Mouse (Mus musculus) forebrain, embryonic 14.5 days (tissue): ENCODE measurements around the gene Phf13. TPM values are rescaled to one million over a fixed set of nuclear protein-coding genes. Genes with fewer than 3 reads are reported as not detected.

ENCODE experiments used
- ATAC-seq: fragments of 200-750 bp; cut with Nextera tagmentation; 2 replicates; pipeline ENCODE4 v1.8.0; 2017; ENCODE audit warnings: mild to moderate bottlenecking, moderate library complexity
- DNase-seq: peaks from one replicate; pipeline ENCODE4 v3.0.0-alpha.2; 2015; ENCODE audit warnings: low spot score
- H3K27ac ChIP-seq: fragments of 300-500 bp; sonication (generic); 2 replicates; pipeline ENCODE4 v1.5.1; 2014; ENCODE audit warnings: low read depth, mild to moderate bottlenecking, control low read depth, low read length, moderate library complexity
- H3K27me3 ChIP-seq: fragments of 300-500 bp; sonication (generic); replicated peaks from 2 replicates; pipeline ENCODE4 v1.6.1; 2014; ENCODE audit warnings: low read length, control low read depth, mixed read lengths; ENCODE audit not compliant: control insufficient read depth, insufficient read depth
- H3K36me3 ChIP-seq: fragments of 300-500 bp; sonication (generic); 2 replicates; pipeline ENCODE4 v1.6.1; 2014; ENCODE audit warnings: low read length, control low read depth; ENCODE audit not compliant: control insufficient read depth, insufficient read depth
- H3K4me1 ChIP-seq: fragments of 300-500 bp; sonication (generic); 2 replicates; pipeline ENCODE4 v1.6.1; 2014; ENCODE audit warnings: antibody characterized with exemption, low read length, control low read depth; ENCODE audit not compliant: control insufficient read depth, insufficient read depth
- H3K4me2 ChIP-seq: fragments of 300-500 bp; sonication (generic); 2 replicates; pipeline ENCODE4 v1.6.1; 2014; ENCODE audit warnings: mild to moderate bottlenecking, control low read depth, low read length
- H3K4me3 ChIP-seq: fragments of 300-500 bp; sonication (generic); 2 replicates; pipeline ENCODE4 v1.5.1; 2014; ENCODE audit warnings: low read depth, low read length, control low read depth
- H3K9ac ChIP-seq: fragments of 300-500 bp; sonication (generic); 2 replicates; pipeline ENCODE4 v1.6.1; 2014; ENCODE audit warnings: mild to moderate bottlenecking, low read length, control low read depth, moderate library complexity
- H3K9me3 ChIP-seq: fragments of 300-500 bp; sonication (generic); replicated peaks from 2 replicates; pipeline ENCODE4 v1.6.1; 2016; ENCODE audit warnings: low read length, control low read depth, mixed read lengths; ENCODE audit not compliant: control insufficient read depth
- WGBS: fragments of 180-500 bp; shearing (Covaris S2); extraction: QIAGEN DNeasy Blood & Tissue Kit; methylation state at CpG from one replicate; pipeline ENCODE4 v1.1.7; 2014; 5-methylcytosine and 5-hydroxymethylcytosine counted together
- polyA plus RNA-seq: library from polyadenylated mRNA; unstranded; fragments of >200 nt; fragmentation: Nextera tagmentation; extraction: Ambion mirVana; gene quantifications from 2 replicates; pipeline ENCODE4 v1.2.1, GENCODE M21; 2014

Gene Phf13
- polyA plus RNA-seq, 1 experiment from 2014 or later = 11.8 TPM

DNA sequence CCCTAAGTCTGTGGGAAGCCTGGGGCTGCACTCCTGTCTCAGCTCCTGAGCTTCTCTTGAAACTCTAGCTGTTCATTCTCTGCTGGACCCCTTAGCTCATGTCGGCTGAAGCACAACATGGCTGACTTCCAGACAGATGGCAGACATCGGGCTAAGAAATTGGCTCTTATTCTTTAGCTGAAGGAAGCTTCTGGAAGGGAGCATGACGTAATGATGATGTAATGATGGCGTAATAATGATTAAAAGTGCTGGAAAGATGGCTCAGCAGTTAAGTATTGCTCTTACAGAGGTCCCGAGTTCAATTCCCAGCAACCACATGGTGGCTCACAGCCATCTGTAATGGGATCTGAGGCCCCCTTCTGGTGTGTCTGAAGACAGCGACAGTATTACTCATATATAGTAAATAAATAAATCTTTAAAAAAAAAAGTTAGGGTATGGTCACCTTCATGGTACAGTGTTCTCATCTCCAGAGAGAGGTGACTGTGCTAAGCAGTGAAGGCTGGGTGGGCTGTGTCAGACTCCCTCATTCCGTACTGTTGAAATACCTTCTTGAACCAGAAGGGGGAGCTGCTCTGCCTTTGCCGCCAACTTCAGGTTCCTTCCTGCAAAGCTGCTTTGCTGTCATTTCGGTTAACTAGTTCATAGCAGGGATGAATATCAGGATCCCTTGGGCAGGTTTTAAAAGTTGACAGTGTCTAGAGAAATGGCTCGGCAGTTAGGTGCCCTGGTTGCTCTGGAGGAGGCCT, 23.7 kb downstream of the Phf13 start:
- whole genome bisulfite sequencing = 65% methylated on average over 10 of the region's 10 CpGs
- DNase-seq (peak; percentile 51), ATAC-seq (no peak)
- H3K9ac ChIP-seq = no peak overlapping the region
- H3K9me3 ChIP-seq = no peaks in the 10 kb centered on the region
- no peaks in the 10 kb centered on the region for H3K4me1 ChIP-seq
- no peak overlapping the region for H3K4me2 ChIP-seq
- peaks cover 59% of the 10 kb centered on the region for H3K36me3 ChIP-seq
- no peak overlapping the region for H3K27ac ChIP-seq
- H3K27me3 ChIP-seq = no peaks in the 10 kb centered on the region
- H3K4me3 ChIP-seq = no peak overlapping the region

DNA sequence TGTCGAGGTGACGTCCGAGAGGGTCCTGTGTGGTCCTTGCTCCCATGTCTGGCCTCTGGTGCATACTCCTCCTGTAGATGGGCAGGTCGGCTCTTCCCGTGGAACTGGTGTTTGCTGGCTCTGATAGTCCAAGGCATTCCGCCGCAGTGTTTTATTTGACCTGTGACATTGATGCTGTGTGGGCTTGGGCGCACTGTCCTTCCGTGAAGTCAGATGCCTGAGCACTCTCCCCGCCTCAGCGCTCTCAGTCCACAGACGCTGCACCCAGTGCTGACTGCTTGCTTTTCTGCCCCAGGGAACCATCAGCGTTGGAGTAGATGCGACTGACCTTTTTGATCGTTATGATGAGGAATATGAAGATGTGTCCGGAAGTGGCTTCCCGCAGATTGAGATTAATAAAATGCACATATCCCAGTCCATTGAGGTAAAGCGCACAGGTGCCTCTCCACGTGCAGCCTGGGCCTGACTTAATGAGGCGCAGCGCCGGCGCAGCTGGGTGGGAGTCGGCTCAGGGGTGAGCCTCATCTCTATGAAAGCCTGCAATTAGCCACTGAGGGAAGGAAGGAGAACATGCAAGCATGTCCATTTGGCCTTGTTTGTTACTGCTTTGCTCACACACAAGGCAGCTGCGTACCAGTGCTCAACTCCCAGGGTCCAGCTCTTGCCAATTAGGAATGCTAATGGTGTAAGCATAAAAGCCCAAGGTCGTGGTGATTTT, 27.7 kb downstream of the Phf13 start:
- ATAC-seq = no peak
- no peak overlapping the region for H3K9ac ChIP-seq
- no peak overlapping the region for H3K4me2 ChIP-seq
- no peak for DNase-seq
- H3K27ac ChIP-seq = no peak overlapping the region
- H3K9me3 ChIP-seq = no peaks in the 10 kb centered on the region
- no peaks in the 10 kb centered on the region for H3K4me1 ChIP-seq
- peaks cover 58% of the 10 kb centered on the region for H3K36me3 ChIP-seq
- no peaks in the 10 kb centered on the region for H3K27me3 ChIP-seq
- H3K4me3 ChIP-seq = no peak overlapping the region
- WGBS = 88% methylated on average over 26 of the region's 26 CpGs

DNA sequence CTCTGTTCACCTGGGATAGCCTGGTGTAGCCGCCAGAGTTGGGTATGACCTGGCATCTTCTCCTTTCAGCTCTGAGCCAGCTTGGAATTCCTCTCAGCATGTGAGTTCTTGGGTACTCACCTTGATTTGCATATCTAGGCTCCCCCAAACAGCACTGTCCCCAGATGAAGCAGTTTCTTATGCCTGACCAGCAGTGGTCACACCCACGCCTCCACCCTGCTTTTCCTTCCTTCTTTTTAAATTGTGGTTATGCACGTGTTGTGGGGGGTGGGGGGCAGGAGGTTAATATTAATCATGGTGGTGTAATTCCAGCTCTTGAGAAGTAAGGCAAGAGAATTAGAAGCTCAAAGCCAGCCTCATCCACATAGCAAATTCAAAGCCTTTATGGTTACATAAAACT, 33.2 kb downstream of the Phf13 start:
- H3K4me3 ChIP-seq = no peak overlapping the region
- DNase-seq = no peak
- no peak overlapping the region for H3K27ac ChIP-seq
- H3K9ac ChIP-seq = no peak overlapping the region
- H3K9me3 ChIP-seq = no peaks in the 10 kb centered on the region
- H3K27me3 ChIP-seq = no peaks in the 10 kb centered on the region
- no peak overlapping the region for H3K4me2 ChIP-seq
- peaks cover 73% of the 10 kb centered on the region for H3K36me3 ChIP-seq
- ATAC-seq = no peak
- H3K4me1 ChIP-seq = no peaks in the 10 kb centered on the region
- 88% methylated on average over 3 of the region's 3 CpGs for WGBS

- ATAC-seq (no peak), DNase-seq (no peak)
- H3K4me3 ChIP-seq = no peak overlapping the region
- no peak overlapping the region for H3K27ac ChIP-seq
- no peaks in the 10 kb centered on the region for H3K9me3 ChIP-seq
- H3K4me1 ChIP-seq = no peaks in the 10 kb centered on the region
- H3K4me2 ChIP-seq = no peak overlapping the region
- H3K27me3 ChIP-seq = no peaks in the 10 kb centered on the region
- H3K9ac ChIP-seq = no peak overlapping the region
- 86% methylated on average over 3 of the region's 3 CpGs for WGBS
- peaks cover 73% of the 10 kb centered on the region for H3K36me3 ChIP-seq
These were observed 35.6 kb downstream of the Phf13 start for GRCm38 (mm10) chr4:151960513-151960854.

- H3K9me3 ChIP-seq = no peaks in the 10 kb centered on the region
- peaks cover 73% of the 10 kb centered on the region for H3K36me3 ChIP-seq
- no peak overlapping the region for H3K4me3 ChIP-seq
- no peak overlapping the region for H3K9ac ChIP-seq
- ATAC-seq (no peak), DNase-seq (no peak)
- WGBS = 96% methylated on average over 11 of the region's 11 CpGs
- H3K27ac ChIP-seq = no peak overlapping the region
- no peaks in the 10 kb centered on the region for H3K27me3 ChIP-seq
- no peaks in the 10 kb centered on the region for H3K4me1 ChIP-seq
- no peak overlapping the region for H3K4me2 ChIP-seq
These were observed 36.1 kb downstream of the Phf13 start for GRCm38 (mm10) chr4:151959849-151960512.

DNA sequence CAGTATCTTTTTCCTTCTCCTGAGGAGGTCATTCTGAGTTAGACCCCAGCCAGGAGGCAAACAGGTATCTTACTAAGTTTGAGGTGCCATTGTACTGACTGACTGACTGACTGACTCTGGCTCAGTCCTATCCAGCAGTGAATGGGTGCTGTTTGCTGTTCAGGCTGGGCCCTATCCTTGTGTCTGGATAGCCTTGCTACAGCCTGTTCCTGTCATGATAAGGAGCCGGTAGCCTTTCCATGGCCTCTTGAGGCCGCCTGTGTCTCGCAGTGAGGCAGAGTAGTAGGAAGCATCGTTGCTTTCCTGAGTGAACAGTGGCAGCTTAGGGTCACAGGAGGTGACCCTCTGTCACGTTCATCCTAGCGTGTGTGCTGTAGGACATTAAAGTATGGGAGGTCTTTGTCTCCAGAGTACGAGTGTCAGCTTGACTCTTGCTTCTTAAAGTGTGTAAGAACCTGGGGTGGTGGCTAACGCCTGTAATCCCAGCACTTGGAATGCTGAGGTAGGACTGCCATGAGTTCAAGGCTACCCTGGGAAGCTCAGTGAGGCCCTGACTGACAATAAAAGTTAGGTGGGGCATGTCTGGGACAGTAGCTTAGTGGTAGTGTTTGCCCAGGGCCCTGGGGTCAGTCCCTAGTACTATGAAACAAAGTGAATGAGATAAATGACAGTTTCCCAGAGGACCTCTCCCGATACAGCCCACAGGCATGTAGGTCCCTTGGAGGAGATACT, 38.3 kb downstream of the Phf13 start:
- WGBS = 90% methylated on average over 9 of the region's 9 CpGs

GRCm38 (mm10) chr4:151955791-151956190, 40.3 kb downstream of the Phf13 start:
- WGBS = 100% methylated on average over 1 of the region's 1 CpGs
- H3K4me2 ChIP-seq = no peak overlapping the region

More for the DNA sequence above, 38.3 kb downstream of the Phf13 start:
- H3K9me3 ChIP-seq = no peaks in the 10 kb centered on the region
- H3K4me3 ChIP-seq = no peak overlapping the region
- no peak overlapping the region for H3K4me2 ChIP-seq
- H3K27ac ChIP-seq = no peak overlapping the region
- no peak overlapping the region for H3K9ac ChIP-seq
- H3K4me1 ChIP-seq = no peaks in the 10 kb centered on the region
- DNase-seq = no peak
- ATAC-seq = no peak
- H3K36me3 ChIP-seq = peaks cover 74% of the 10 kb centered on the region
- no peaks in the 10 kb centered on the region for H3K27me3 ChIP-seq

GRCm38 (mm10) chr4:151953209-151953608, 42.8 kb downstream of the Phf13 start:
- Histone ChIP-seq H3K27me3 (no peaks in the 10 kb centered on the region), H3K9ac (no peak overlapping the region), H3K9me3 (no peaks in the 10 kb centered on the region), H3K36me3 (peaks cover 68% of the 10 kb centered on the region), H3K4me1 (no peaks in the 10 kb centered on the region), H3K4me2 (no peak overlapping the region), H3K27ac (no peak overlapping the region), H3K4me3 (no peak overlapping the region)
- DNase-seq (no peak), ATAC-seq (no peak)
- WGBS = 91% methylated on average over 6 of the region's 6 CpGs

More at GRCm38 (mm10) chr4:151955791-151956190, 40.3 kb downstream of the Phf13 start:
- no peak for ATAC-seq
- H3K36me3 ChIP-seq = peaks cover 82% of the 10 kb centered on the region
- H3K27me3 ChIP-seq = no peaks in the 10 kb centered on the region
- DNase-seq = no peak
- H3K9me3 ChIP-seq = no peaks in the 10 kb centered on the region
- H3K27ac ChIP-seq = no peak overlapping the region
- no peaks in the 10 kb centered on the region for H3K4me1 ChIP-seq
- H3K4me3 ChIP-seq = no peak overlapping the region
- no peak overlapping the region for H3K9ac ChIP-seq
